Mouse (Mus musculus) gonadal fat pad, adult 2 months (tissue): ENCODE results near the gene Gm13128. TPM values are rescaled to one million over a fixed set of nuclear protein-coding genes. Genes with fewer than 3 reads are reported as not detected.
"Not testable (repeated sequence)": the region's sequence is repeated elsewhere in the genome, so short reads cannot be mapped to it uniquely, and the experiment has no call there.

Experiments
- DNase-seq: peaks from one replicate; pipeline ENCODE4 v3.0.0-alpha.2; 2012; ENCODE audit warnings: low read depth
- polyA plus RNA-seq: library from polyadenylated mRNA; depleted of rRNA; stranded (reverse); fragments of >200 nt; gene quantifications from 2 replicates; pipeline ENCODE4 v1.2.3, GENCODE M21; 2012; rRNA removed

Gm13128 gene
- not detected in 2 replicates for polyA plus RNA-seq

- DNase-seq: not testable (repeated sequence)
These were observed at the start of gene Gm13128 for GRCm38 (mm10) chr4:144329949-144330348. Gm13128 (plus strand) TSS chr4:144330249.

- DNase-seq: not testable (repeated sequence)
These were observed 49.7 kb upstream of the Gm13128 start, which contains the start of gene Pramel5 for GRCm38 (mm10) chr4:144280388-144280787. Pramel5 (minus strand) TSS chr4:144280488.

- not testable (repeated sequence) for DNase-seq
These were observed 30.6 kb upstream of the Gm13128 start for GRCm38 (mm10) chr4:144299414-144299813.

DNA sequence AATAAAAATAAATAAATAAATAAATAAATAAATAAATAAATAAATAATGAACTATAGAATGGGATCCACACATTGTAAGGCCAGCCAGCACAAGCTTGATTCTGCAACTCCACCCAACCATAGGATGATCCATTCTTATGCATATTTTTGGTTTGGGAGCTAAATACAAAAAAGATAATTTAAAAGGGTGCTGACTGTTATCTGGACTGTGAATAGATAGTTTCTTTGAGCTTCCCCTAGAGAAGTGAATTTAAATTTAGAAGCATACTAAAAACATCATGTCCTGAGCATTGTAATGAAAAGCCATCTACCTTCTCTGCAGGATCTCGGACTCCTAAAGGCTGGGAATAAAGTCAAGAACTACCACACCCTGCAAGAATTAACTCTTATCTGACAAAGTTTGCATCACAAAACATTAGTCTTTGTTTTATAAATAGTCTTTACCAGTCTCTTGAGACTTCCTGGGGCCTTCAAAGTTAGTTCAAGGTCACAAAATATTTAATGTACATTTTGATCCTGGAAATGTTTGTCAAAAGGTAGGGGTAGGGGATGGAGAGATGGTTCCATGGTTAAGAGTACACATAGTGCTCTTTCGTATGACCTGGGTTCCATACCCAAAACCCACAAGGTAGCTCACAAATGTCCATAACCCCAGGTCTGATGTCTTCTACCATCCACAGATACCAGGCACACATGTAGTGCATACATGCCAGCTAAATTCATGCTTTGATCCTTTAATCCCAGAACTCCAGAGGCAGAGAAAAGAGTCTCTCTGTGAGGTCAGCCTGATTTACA, 17.2 kb upstream of the Gm13128 start:
- DNase-seq: not testable (repeated sequence)

DNA sequence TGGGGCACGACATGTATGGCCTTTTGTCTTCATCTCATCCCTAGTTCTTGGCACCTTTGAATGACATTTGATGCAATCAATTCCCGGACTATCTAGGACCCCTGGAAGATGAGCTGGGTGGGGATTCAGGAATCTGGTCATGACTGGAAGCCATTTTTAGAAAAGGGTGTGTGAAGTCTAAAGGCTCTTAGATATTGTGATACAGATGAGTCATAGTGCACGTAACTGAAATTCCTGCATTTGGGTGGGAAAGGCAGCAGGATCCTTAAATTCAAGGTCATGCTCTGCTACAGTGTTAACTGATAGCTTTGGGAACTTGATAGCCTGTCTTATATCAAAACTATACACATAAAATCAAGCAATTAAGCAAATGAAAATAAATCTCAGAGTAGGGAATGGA, 5.8 kb downstream of the Gm13128 start:
- not testable (repeated sequence) for DNase-seq

DNA sequence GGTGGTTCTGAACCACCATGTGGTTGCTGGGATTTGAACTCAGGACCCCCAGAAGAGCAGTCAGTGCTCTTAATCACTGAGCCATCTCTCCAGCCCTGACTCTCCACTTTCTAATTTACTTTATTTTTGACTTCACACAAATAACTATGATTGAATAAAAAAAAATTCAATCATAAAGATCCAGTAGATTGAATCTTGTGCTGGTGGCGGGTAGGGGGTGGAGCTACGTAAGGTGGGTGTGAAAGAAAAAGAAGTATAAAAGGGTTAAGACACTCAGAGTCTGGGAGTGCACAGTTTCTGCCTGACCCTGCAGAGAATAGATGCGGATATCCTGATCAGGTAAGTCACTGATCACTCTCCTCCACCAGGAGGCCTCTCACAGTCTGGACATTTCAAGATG, 27.6 kb downstream of the Gm13128 start, which contains the start of gene Gm13119:
Gene Gm13119, plus strand, starts transcription at position 301 of the 400 bp plus-strand sequence.
- DNase-seq: not testable (repeated sequence)

DNA sequence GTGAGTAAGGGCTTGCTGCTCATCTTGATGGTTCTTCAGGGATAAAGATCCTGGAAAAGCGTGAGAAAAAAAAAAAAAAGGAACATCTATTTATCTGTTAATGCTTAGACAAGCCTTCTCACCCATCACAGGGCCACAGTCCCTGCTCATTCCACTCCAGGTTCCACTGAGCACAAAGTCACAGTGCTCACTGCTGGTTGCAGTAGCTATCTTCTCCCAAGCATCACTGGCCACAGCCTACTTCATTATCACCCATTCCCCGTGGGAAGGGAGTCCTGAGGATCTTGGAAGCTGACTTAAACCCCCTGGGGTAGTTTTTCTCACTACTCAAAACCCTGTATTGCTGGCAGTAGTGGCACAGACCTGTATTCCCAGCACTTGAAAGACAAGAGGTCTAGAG, 47.9 kb downstream of the Gm13128 start, which contains the start of gene Pramef20:
Gene Pramef20, minus strand, starts transcription at position 23 of the 400 bp plus-strand sequence.
- DNase-seq: no peak

Other genes starting within 250 kb of the Gm13128 start
- gene Gm13102, start 223.8 kb upstream of the Gm13128 start, polyA plus RNA-seq: 0.05 TPM in 1 of 2 replicates, not detected in the other
- not detected in 2 replicates for gene Oog3, start 167.6 kb upstream of the Gm13128 start, polyA plus RNA-seq
- gene Oog2, start 139.5 kb upstream of the Gm13128 start, polyA plus RNA-seq: not detected in 2 replicates
- gene C87977, start 116.9 kb upstream of the Gm13128 start, polyA plus RNA-seq: not detected in 2 replicates
- gene Pramel5, start 49.8 kb upstream of the Gm13128 start, polyA plus RNA-seq: 0.05 TPM in 1 of 2 replicates, not detected in the other
- not detected in 2 replicates for gene Gm13119, start 27.7 kb downstream of the Gm13128 start, polyA plus RNA-seq
- not detected in 2 replicates for gene Pramef20, start 47.7 kb downstream of the Gm13128 start, polyA plus RNA-seq
- gene Pramef12, start 78.2 kb downstream of the Gm13128 start, polyA plus RNA-seq: 5.5 and 6.4 TPM in 2 replicates
- gene 1700012P22Rik, start 108.5 kb downstream of the Gm13128 start, polyA plus RNA-seq: 0.55 and 0.95 TPM in 2 replicates
- gene Gm9944, start 123.1 kb downstream of the Gm13128 start, polyA plus RNA-seq: not detected in 2 replicates
- not detected in 2 replicates for gene Aadacl3, start 133.5 kb downstream of the Gm13128 start, polyA plus RNA-seq
- not detected in 2 replicates for gene 9430007A20Rik, start 189.6 kb downstream of the Gm13128 start, polyA plus RNA-seq
- gene Gm13124, start 234.9 kb downstream of the Gm13128 start, polyA plus RNA-seq: not detected in 2 replicates